In genomic region chr7:26352258-26352657, GRCm38 (mm10) we compare ENCODE assay signal across 31 mouse cellular contexts. TPM values are rescaled to one million over a fixed set of nuclear protein-coding genes. Genes with fewer than 3 reads are reported as not detected.
"Had no signal": no experiment of that assay in that cellular context is flagged by ENCODE, and none has a peak within 500 bp of the region (broad histone marks: within the 10 kb centered on the region; RNA-seq: fewer than 3 reads in every experiment).

No protein-coding gene starts in this region.

RNA-seq across cellular contexts. Expression of gene Cyp2a4, which starts 45.3 kb away (rescaled TPM):
- total RNA-seq: common myeloid progenitor, adult 5-6 weeks; forebrain, postnatal 0 days; gastrocnemius, adult 2 months; gastrocnemius, adult 8-10 months; gastrocnemius, postnatal 10 days; gastrocnemius, postnatal 14 days; gastrocnemius, postnatal 25 days; gastrocnemius, postnatal 36 days; gastrocnemius, postnatal 4 days; granulocyte monocyte progenitor cell, adult 5-6 weeks; heart, adult 2 months had no signal
- polyA plus RNA-seq: cerebellum, adult 2 months; cortical plate, adult 2 months; embryonic facial prominence, embryonic 10.5 days; embryonic facial prominence, embryonic 11.5 days; embryonic facial prominence, embryonic 12.5 days; embryonic facial prominence, embryonic 13.5 days; embryonic facial prominence, embryonic 14.5 days; embryonic facial prominence, embryonic 15.5 days; erythroblast, embryonic 14.5 days; forebrain, embryonic 10.5 days; forebrain, embryonic 11.5 days; forebrain, embryonic 12.5 days; forebrain, embryonic 13.5 days; forebrain, embryonic 14.5 days; forebrain, embryonic 15.5 days; forebrain, embryonic 16.5 days; forebrain, postnatal 0 days; frontal cortex, adult 2 months; gonadal fat pad, adult 2 months; heart, adult 2 months had no signal

RNA-seq across cellular contexts. Expression of gene Nlrp9c, which starts 51.2 kb away (rescaled TPM):
- total RNA-seq: common myeloid progenitor, adult 5-6 weeks; forebrain, postnatal 0 days; gastrocnemius, adult 18-20 months; gastrocnemius, adult 2 months; gastrocnemius, adult 8-10 months; gastrocnemius, postnatal 10 days; gastrocnemius, postnatal 14 days; gastrocnemius, postnatal 25 days; gastrocnemius, postnatal 36 days; gastrocnemius, postnatal 4 days; granulocyte monocyte progenitor cell, adult 5-6 weeks; heart, adult 18-20 months; heart, adult 2 months had no signal
- polyA plus RNA-seq: cerebellum, adult 2 months; cortical plate, adult 2 months; embryonic facial prominence, embryonic 10.5 days; embryonic facial prominence, embryonic 11.5 days; embryonic facial prominence, embryonic 12.5 days; embryonic facial prominence, embryonic 13.5 days; embryonic facial prominence, embryonic 14.5 days; embryonic facial prominence, embryonic 15.5 days; erythroblast, embryonic 14.5 days; forebrain, embryonic 10.5 days; forebrain, embryonic 11.5 days; forebrain, embryonic 12.5 days; forebrain, embryonic 13.5 days; forebrain, embryonic 14.5 days; forebrain, embryonic 15.5 days; forebrain, embryonic 16.5 days; forebrain, postnatal 0 days; frontal cortex, adult 2 months; gonadal fat pad, adult 2 months; heart, adult 2 months had no signal
